Mouse (Mus musculus): ENCODE measurements at regions not wholly inside any gene's neighbourhood (a gene's known extent, or its start where the extent isn't known, plus 50 kb on each side); places are given as distances from the start of the nearest gene placed in this dataset.

DNA sequence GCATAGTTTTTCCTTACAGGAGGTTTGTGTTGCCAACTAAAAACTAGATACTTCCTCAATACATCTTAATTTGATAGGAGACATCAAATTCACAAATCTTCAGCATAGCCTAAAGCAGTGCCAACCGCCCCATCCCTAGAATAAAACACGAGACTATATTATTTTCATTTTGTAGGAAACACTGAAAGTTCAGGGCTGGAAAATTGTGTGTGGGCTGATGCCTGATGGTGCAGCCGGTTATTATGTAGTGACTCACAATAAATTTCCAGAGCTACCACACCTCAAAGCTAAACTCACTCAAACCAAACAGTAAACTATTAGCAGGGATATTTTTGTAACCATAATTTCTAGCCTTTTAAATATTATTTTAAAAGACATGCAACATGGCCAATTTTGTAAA lies 105.2 kb downstream of the Akap11 start:
- 85% methylated on average over 3 of the region's 3 CpGs for WGBS
- H3K4me2 ChIP-seq (ENCODE audit: low read length): no peak overlapping the region
- no peaks in the 10 kb centered on the region for H3K4me1 ChIP-seq (ENCODE audit: control insufficient read depth in 2 of 2, insufficient read depth in 2 of 2, low read length in 2 of 2)
- H3K9me3 ChIP-seq (ENCODE audit: control insufficient read depth, low read length): 0 out of 2 replicates have a peak, but pooled peaks cover 2% of the 10 kb centered on the region
- H3K27ac ChIP-seq (replicated peaks in 1 of 2; ENCODE audit: control insufficient read depth in 1 of 2, insufficient read depth in 1 of 2, low read depth in 2 of 2, low read length in 2 of 2): no peak overlapping the region
- no peak overlapping the region for H3K4me3 ChIP-seq (ENCODE audit: control insufficient read depth in 1 of 2, insufficient read depth in 1 of 2, low read depth in 1 of 2, low read length in 2 of 2)
- no peaks in the 10 kb centered on the region for H3K27me3 ChIP-seq (ENCODE audit: control insufficient read depth, insufficient read depth, low read length)
- no peaks in the 10 kb centered on the region for H3K36me3 ChIP-seq (ENCODE audit: control insufficient read depth, insufficient read depth, low read length)
- no peak for ATAC-seq (ENCODE audit: insufficient number of reproducible peaks, insufficient read depth, low FRiP score, low read depth)
- H3K9ac ChIP-seq (ENCODE audit: low read length): no peak overlapping the region

DNA sequence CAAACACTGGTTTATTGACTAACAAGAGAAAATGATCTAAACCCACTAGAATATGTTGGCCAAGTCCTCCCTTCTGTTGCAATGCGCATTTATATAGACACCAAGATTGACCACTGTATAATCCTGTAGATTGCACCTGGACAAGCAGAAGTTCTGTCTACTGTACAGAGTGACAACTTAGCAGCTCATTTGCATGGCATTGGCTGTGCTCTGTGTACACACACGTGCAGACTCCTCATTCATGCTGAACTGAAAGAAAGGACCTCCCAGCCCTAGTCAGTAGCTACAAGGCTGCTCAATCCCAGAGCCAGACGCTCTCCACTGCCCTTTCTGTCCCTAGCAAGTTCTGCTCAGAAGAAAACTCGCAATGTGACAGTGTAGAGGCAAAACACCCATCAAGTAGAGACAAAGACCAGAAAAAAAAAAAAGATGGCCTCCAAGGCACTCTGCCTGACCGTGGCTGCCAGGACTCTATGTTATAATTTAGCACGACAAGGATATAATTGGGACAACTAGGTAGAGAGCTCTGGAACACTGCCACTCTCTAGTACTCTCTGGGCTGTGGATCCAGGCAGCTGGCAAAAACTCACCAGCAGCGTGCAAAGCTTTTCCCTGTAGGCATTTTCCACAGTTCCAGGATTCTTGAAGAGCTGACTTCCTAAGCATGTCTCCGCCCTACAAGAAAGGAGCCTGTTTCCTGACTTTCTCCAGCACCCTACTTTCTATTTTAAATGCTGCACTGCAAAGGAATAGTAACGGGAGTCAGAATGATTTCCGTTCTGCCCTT lies 108.2 kb downstream of the Akap11 start:
- 68% methylated on average over 10 of the region's 10 CpGs for WGBS
- Histone ChIP-seq H3K36me3 (ENCODE audit: control insufficient read depth, insufficient read depth, low read length) (no peaks in the 10 kb centered on the region), H3K9ac (ENCODE audit: low read length) (no peak overlapping the region), H3K27me3 (ENCODE audit: control insufficient read depth, insufficient read depth, low read length) (no peaks in the 10 kb centered on the region), H3K27ac (replicated peaks in 1 of 2; ENCODE audit: control insufficient read depth in 1 of 2, insufficient read depth in 1 of 2, low read depth in 2 of 2, low read length in 2 of 2) (peak overlapping the region; percentile 55 to 58), H3K4me1 (ENCODE audit: control insufficient read depth in 2 of 2, insufficient read depth in 2 of 2, low read length in 2 of 2) (no peaks in the 10 kb centered on the region), H3K9me3 (ENCODE audit: control insufficient read depth, low read length) (0 out of 2 replicates have a peak, but pooled peaks cover 2% of the 10 kb centered on the region), H3K4me3 (ENCODE audit: control insufficient read depth in 1 of 2, insufficient read depth in 1 of 2, low read depth in 1 of 2, low read length in 2 of 2) (no peak overlapping the region), H3K4me2 (ENCODE audit: low read length) (no peak overlapping the region)
- no peak for ATAC-seq (ENCODE audit: insufficient number of reproducible peaks, insufficient read depth, low FRiP score, low read depth)

DNA sequence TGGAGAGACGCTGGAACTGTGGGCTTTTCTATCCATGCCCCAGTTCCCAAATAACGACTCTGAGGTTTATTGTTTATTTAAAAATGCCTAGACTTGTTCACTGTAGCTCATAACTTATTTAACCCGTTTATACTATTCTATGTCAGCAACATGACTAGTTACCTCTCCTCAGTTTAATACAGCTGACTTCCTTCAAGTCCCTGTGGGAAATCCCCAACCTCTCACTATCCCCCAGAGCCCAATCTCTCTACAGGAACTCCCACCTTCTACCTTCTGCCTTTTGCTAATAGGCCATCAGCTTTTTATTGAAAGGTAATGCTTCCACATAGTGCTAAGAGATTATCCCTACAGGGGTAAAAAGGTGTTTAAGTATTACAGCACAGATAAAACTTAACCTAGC lies 109.5 kb downstream of the Akap11 start:
- no peak overlapping the region for H3K27ac ChIP-seq (replicated peaks in 1 of 2; ENCODE audit: control insufficient read depth in 1 of 2, insufficient read depth in 1 of 2, low read depth in 2 of 2, low read length in 2 of 2)
- no peak overlapping the region for H3K9ac ChIP-seq (ENCODE audit: low read length)
- no peak for ATAC-seq (ENCODE audit: insufficient number of reproducible peaks, insufficient read depth, low FRiP score, low read depth)

DNA sequence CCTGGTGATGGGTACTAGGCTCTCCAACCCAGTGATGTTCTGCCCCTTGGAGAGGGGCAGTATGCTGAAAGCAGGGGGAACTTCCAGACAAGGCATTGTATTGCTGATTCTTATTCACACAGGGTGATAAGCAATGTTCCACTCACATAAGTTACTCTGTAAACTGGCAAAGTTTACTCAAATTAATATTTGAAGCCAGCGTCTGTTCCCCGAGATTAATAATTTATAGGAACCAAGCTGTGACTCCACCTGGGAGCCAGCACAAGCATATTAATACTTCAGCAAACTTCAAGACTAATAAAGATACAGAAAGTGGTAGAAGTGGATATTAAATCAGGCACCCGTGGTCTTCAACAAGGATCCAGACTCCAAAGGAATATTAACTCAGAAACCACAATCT lies 114.0 kb downstream of the Akap11 start:
- Histone ChIP-seq H3K36me3 (ENCODE audit: control insufficient read depth, insufficient read depth, low read length) (no peaks in the 10 kb centered on the region), H3K4me2 (ENCODE audit: low read length) (no peak overlapping the region), H3K27ac (replicated peaks in 1 of 2; ENCODE audit: control insufficient read depth in 1 of 2, insufficient read depth in 1 of 2, low read depth in 2 of 2, low read length in 2 of 2) (no peak overlapping the region), H3K4me3 (ENCODE audit: control insufficient read depth in 1 of 2, insufficient read depth in 1 of 2, low read depth in 1 of 2, low read length in 2 of 2) (no peak overlapping the region), H3K9me3 (ENCODE audit: control insufficient read depth, low read length) (no peaks in the 10 kb centered on the region), H3K9ac (ENCODE audit: low read length) (no peak overlapping the region), H3K4me1 (ENCODE audit: control insufficient read depth in 2 of 2, insufficient read depth in 2 of 2, low read length in 2 of 2) (no peaks in the 10 kb centered on the region), H3K27me3 (ENCODE audit: control insufficient read depth, insufficient read depth, low read length) (no peaks in the 10 kb centered on the region)
- ATAC-seq (ENCODE audit: insufficient number of reproducible peaks, insufficient read depth, low FRiP score, low read depth): no peak
- 82% methylated on average over 3 of the region's 3 CpGs for WGBS

More for the DNA sequence above, 109.5 kb downstream of the Akap11 start:
- Histone ChIP-seq H3K4me3 (ENCODE audit: control insufficient read depth in 1 of 2, insufficient read depth in 1 of 2, low read depth in 1 of 2, low read length in 2 of 2) (no peak overlapping the region), H3K4me1 (ENCODE audit: control insufficient read depth in 2 of 2, insufficient read depth in 2 of 2, low read length in 2 of 2) (no peaks in the 10 kb centered on the region), H3K4me2 (ENCODE audit: low read length) (no peak overlapping the region), H3K9me3 (ENCODE audit: control insufficient read depth, low read length) (0 out of 2 replicates have a peak, but pooled peaks cover 2% of the 10 kb centered on the region), H3K36me3 (ENCODE audit: control insufficient read depth, insufficient read depth, low read length) (no peaks in the 10 kb centered on the region), H3K27me3 (ENCODE audit: control insufficient read depth, insufficient read depth, low read length) (no peaks in the 10 kb centered on the region)
- 77% methylated on average over 3 of the region's 3 CpGs for WGBS

DNA sequence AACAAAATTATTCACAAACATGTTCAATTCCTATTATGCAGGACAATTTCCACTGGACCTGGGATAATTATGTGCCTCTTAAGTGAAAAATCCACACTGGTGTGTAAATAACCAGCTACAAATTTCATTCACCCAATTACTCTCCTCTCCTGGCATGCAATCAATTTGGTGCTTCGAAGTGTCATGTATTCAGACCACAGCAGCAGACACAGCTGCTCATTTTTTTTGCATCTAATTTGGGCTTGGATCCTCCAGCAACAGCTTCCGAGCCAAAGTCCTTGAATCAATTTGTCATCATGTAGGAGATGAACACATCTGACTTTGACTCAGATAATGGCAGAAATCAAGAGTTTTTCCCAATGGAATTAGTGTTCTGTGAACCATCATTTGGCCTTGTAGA lies 113.1 kb upstream of the Tnfsf11 start:
- no peaks in the 10 kb centered on the region for H3K27me3 ChIP-seq (ENCODE audit: control insufficient read depth, insufficient read depth, low read length)
- no peak overlapping the region for H3K9ac ChIP-seq (ENCODE audit: low read length)
- 46% methylated on average over 2 of the region's 2 CpGs for WGBS
- H3K27ac ChIP-seq (replicated peaks in 1 of 2; ENCODE audit: control insufficient read depth in 1 of 2, insufficient read depth in 1 of 2, low read depth in 2 of 2, low read length in 2 of 2): no peak overlapping the region
- no peak overlapping the region for H3K4me3 ChIP-seq (ENCODE audit: control insufficient read depth in 1 of 2, insufficient read depth in 1 of 2, low read depth in 1 of 2, low read length in 2 of 2)
- no peaks in the 10 kb centered on the region for H3K9me3 ChIP-seq (ENCODE audit: control insufficient read depth, low read length)
- H3K4me1 ChIP-seq (ENCODE audit: control insufficient read depth in 2 of 2, insufficient read depth in 2 of 2, low read length in 2 of 2): no peaks in the 10 kb centered on the region
- no peak for ATAC-seq (ENCODE audit: insufficient number of reproducible peaks, insufficient read depth, low FRiP score, low read depth)
- no peaks in the 10 kb centered on the region for H3K36me3 ChIP-seq (ENCODE audit: control insufficient read depth, insufficient read depth, low read length)
- H3K4me2 ChIP-seq (ENCODE audit: low read length): no peak overlapping the region

DNA sequence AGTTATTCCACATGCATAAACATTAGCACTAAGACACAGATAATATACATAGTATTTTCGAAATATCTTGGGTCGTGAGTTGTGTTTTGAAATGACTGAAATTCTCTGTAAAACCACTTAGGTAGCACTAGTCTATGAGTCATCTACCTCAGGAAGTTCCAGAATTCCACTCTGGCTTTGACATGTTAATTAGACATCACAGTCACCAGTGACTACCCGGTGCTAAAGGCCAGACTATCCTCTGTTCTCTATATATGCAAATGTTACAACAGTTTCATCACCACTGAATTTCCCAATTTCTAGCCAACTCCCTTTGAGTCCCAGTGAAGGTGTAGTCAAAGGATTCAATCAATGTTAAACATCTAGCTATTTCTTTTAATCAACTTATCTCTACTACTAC lies 112.3 kb upstream of the Tnfsf11 start:
- H3K27ac ChIP-seq (replicated peaks in 1 of 2; ENCODE audit: control insufficient read depth in 1 of 2, insufficient read depth in 1 of 2, low read depth in 2 of 2, low read length in 2 of 2): no peak overlapping the region
- H3K27me3 ChIP-seq (ENCODE audit: control insufficient read depth, insufficient read depth, low read length): no peaks in the 10 kb centered on the region
- H3K4me1 ChIP-seq (ENCODE audit: control insufficient read depth in 2 of 2, insufficient read depth in 2 of 2, low read length in 2 of 2): no peaks in the 10 kb centered on the region
- H3K4me3 ChIP-seq (ENCODE audit: control insufficient read depth in 1 of 2, insufficient read depth in 1 of 2, low read depth in 1 of 2, low read length in 2 of 2): no peak overlapping the region
- ATAC-seq (ENCODE audit: insufficient number of reproducible peaks, insufficient read depth, low FRiP score, low read depth): no peak
- H3K9ac ChIP-seq (ENCODE audit: low read length): no peak overlapping the region
- H3K36me3 ChIP-seq (ENCODE audit: control insufficient read depth, insufficient read depth, low read length): no peaks in the 10 kb centered on the region
- no peak overlapping the region for H3K4me2 ChIP-seq (ENCODE audit: low read length)
- no peaks in the 10 kb centered on the region for H3K9me3 ChIP-seq (ENCODE audit: control insufficient read depth, low read length)
- WGBS: 66% methylated on average over 3 of the region's 3 CpGs

DNA sequence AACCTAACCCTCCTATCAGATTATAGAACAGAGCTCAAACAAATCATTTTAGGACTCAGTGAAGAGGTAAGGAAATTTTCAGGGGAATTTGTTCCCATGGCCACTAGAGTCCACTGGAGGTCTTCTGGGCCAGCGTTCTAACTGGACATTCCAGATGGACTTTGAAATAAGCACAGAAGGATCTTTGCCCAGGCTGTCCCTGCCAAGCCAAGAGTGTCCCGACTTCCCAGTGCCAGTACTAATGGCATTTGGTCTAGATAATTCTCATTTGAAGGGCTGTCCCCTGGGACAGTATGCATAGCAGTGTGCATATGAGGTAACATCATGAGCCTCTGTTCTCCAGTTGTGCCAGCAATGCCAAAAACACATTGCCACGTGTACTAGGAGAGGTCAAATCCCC lies 97.7 kb upstream of the Tnfsf11 start:
- no peak overlapping the region for H3K4me2 ChIP-seq (ENCODE audit: low read length)
- H3K4me3 ChIP-seq (ENCODE audit: control insufficient read depth in 1 of 2, insufficient read depth in 1 of 2, low read depth in 1 of 2, low read length in 2 of 2): no peak overlapping the region
- ATAC-seq (ENCODE audit: insufficient number of reproducible peaks, insufficient read depth, low FRiP score, low read depth): no peak
- H3K27me3 ChIP-seq (ENCODE audit: control insufficient read depth, insufficient read depth, low read length): no peaks in the 10 kb centered on the region
- H3K27ac ChIP-seq (replicated peaks in 1 of 2; ENCODE audit: control insufficient read depth in 1 of 2, insufficient read depth in 1 of 2, low read depth in 2 of 2, low read length in 2 of 2): no peak overlapping the region
- H3K9me3 ChIP-seq (ENCODE audit: control insufficient read depth, low read length): no peaks in the 10 kb centered on the region
- no peaks in the 10 kb centered on the region for H3K4me1 ChIP-seq (ENCODE audit: control insufficient read depth in 2 of 2, insufficient read depth in 2 of 2, low read length in 2 of 2)
- no peaks in the 10 kb centered on the region for H3K36me3 ChIP-seq (ENCODE audit: control insufficient read depth, insufficient read depth, low read length)
- WGBS: 66% methylated on average over 3 of the region's 3 CpGs
- no peak overlapping the region for H3K9ac ChIP-seq (ENCODE audit: low read length)

DNA sequence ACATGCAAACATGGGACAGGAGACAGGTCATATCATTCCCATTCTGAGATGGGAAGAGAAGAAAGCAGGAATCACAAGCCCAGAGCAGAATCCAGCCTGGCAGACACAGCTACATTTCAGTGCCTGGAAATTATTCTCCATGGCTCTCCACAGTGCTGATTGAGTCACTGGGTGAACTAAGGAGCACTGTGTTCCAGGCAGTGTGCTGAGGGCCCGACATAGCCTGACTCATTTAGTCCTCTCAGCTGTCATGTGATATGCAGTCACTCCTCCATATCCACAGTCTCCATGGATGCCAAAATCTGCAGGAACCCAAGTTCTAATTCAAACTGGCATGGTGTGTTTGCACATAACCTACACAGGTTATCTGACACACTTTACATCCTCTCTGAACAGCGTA lies 90.1 kb upstream of the Tnfsf11 start:
- no peaks in the 10 kb centered on the region for H3K4me1 ChIP-seq (ENCODE audit: control insufficient read depth in 2 of 2, insufficient read depth in 2 of 2, low read length in 2 of 2)
- WGBS: 68% methylated on average over 2 of the region's 2 CpGs
- ATAC-seq (ENCODE audit: insufficient number of reproducible peaks, insufficient read depth, low FRiP score, low read depth): no peak
- no peak overlapping the region for H3K27ac ChIP-seq (replicated peaks in 1 of 2; ENCODE audit: control insufficient read depth in 1 of 2, insufficient read depth in 1 of 2, low read depth in 2 of 2, low read length in 2 of 2)
- no peaks in the 10 kb centered on the region for H3K36me3 ChIP-seq (ENCODE audit: control insufficient read depth, insufficient read depth, low read length)
- no peaks in the 10 kb centered on the region for H3K9me3 ChIP-seq (ENCODE audit: control insufficient read depth, low read length)
- H3K4me2 ChIP-seq (ENCODE audit: low read length): no peak overlapping the region
- no peak overlapping the region for H3K9ac ChIP-seq (ENCODE audit: low read length)
- no peaks in the 10 kb centered on the region for H3K27me3 ChIP-seq (ENCODE audit: control insufficient read depth, insufficient read depth, low read length)
- no peak overlapping the region for H3K4me3 ChIP-seq (ENCODE audit: control insufficient read depth in 1 of 2, insufficient read depth in 1 of 2, low read depth in 1 of 2, low read length in 2 of 2)
